Mouse (Mus musculus) kidney, postnatal 10 days (tissue): ENCODE results near the gene Ggct.
"Not testable (repeated sequence)": the region's sequence is repeated elsewhere in the genome, so short reads cannot be mapped to it uniquely, and the experiment has no call there.

Experiments used
- DNase-seq: peaks from one replicate; pipeline ENCODE4 v3.0.0; 2021; ENCODE audit warnings: mixed read lengths

The Ggct gene

GRCm38 (mm10) chr6:54992141-54992540, 609 bp downstream of the Ggct start:
- DNase-seq = no peak

- no peak for DNase-seq
Measured at GRCm38 (mm10) chr6:54991189-54991588, 1.6 kb downstream of the Ggct start.

- no peak for DNase-seq
Measured at GRCm38 (mm10) chr6:54988141-54988540, 4.6 kb downstream of the Ggct start.

GRCm38 (mm10) chr6:54984096-54984495, 8.7 kb downstream of the Ggct start:
- no peak for DNase-seq

- DNase-seq = no peak
Measured at GRCm38 (mm10) chr6:54983526-54984050, 9.2 kb downstream of the Ggct start.

GRCm38 (mm10) chr6:54979426-54979825, 13.3 kb downstream of the Ggct start:
- DNase-seq = no peak

- DNase-seq = no peak
Measured at GRCm38 (mm10) chr6:54975616-54976015, 17.1 kb downstream of the Ggct start.

GRCm38 (mm10) chr6:54974501-54974900, 18.2 kb downstream of the Ggct start:
- DNase-seq = peak; percentile 41

GRCm38 (mm10) chr6:54972929-54973211, 19.9 kb downstream of the Ggct start:
- DNase-seq = peak; percentile 31

- DNase-seq = peak; percentile 91
Measured at GRCm38 (mm10) chr6:54972111-54972928, 20.4 kb downstream of the Ggct start, which contains the start of gene Nod1. Gene Nod1, minus strand, starts transcription at chr6:54972612.

GRCm38 (mm10) chr6:54971731-54972110, 21.0 kb downstream of the Ggct start:
- DNase-seq = peak; percentile 52

- DNase-seq = no peak
Measured at GRCm38 (mm10) chr6:54970506-54970905, 22.2 kb downstream of the Ggct start.

- no peak for DNase-seq
Measured at GRCm38 (mm10) chr6:54969801-54970200, 22.9 kb downstream of the Ggct start.

GRCm38 (mm10) chr6:54967591-54967990, 25.2 kb downstream of the Ggct start:
- no peak for DNase-seq

GRCm38 (mm10) chr6:54965234-54965633, 27.5 kb downstream of the Ggct start:
- DNase-seq = no peak

GRCm38 (mm10) chr6:54964755-54965154, 28.0 kb downstream of the Ggct start:
- DNase-seq = no peak

GRCm38 (mm10) chr6:54963599-54963998, 29.2 kb downstream of the Ggct start:
- no peak for DNase-seq

- DNase-seq = no peak
Measured at GRCm38 (mm10) chr6:54957655-54958054, 35.1 kb downstream of the Ggct start.

GRCm38 (mm10) chr6:54956425-54956824, 36.3 kb downstream of the Ggct start:
- DNase-seq = no peak

- no peak for DNase-seq
Measured at GRCm38 (mm10) chr6:54955949-54956348, 36.8 kb downstream of the Ggct start.

GRCm38 (mm10) chr6:54954659-54955414, 37.9 kb downstream of the Ggct start:
- DNase-seq = no peak

GRCm38 (mm10) chr6:54953399-54953798, 39.4 kb downstream of the Ggct start:
- not testable (repeated sequence) for DNase-seq

GRCm38 (mm10) chr6:54952542-54952941, 40.2 kb downstream of the Ggct start:
- no peak for DNase-seq

- no peak for DNase-seq
Measured at GRCm38 (mm10) chr6:54948682-54949081, 44.1 kb downstream of the Ggct start.
